Mouse (Mus musculus) bone marrow macrophage, adult 2 months (primary cell): ENCODE data around the gene Kcnmb4.

Experiments
- CTCF ChIP-seq: IDR thresholded peaks from 2 replicates; pipeline ENCODE4 v1.5.1; 2012; ENCODE audit warnings: low read depth, mild to moderate bottlenecking, low read length, moderate library complexity
- POLR2A ChIP-seq: IDR thresholded peaks from 2 replicates; pipeline ENCODE4 v1.6.1; 2012; ENCODE audit warnings: mild to moderate bottlenecking, low read depth, low read length, borderline replicate concordance

GRCm38 (mm10) chr10:116397573-116397972 is 76.1 kb downstream of the Kcnmb4 start:
- TF ChIP-seq CTCF (no peak), POLR2A (no peak)
